Mouse (Mus musculus) brain, adult 2 months (tissue): ENCODE measurements at regions not wholly inside any gene's neighbourhood (a gene's known extent, or its start where the extent isn't known, plus 50 kb on each side); places are given as distances from the start of the nearest gene placed in this dataset.

Source experiments
- DNase-seq: peaks from one replicate; pipeline ENCODE4 v3.0.0; 2011; ENCODE audit warnings: low read depth, low spot score

- no peak for DNase-seq
Measured at GRCm38 (mm10) chr2:10307376-10307775, 62.9 kb upstream of the Sfmbt2 start.

GRCm38 (mm10) chr2:10309656-10310055 lies 60.7 kb upstream of the Sfmbt2 start:
- no peak for DNase-seq

- DNase-seq, result no peak
Measured at GRCm38 (mm10) chr2:10311719-10312118, 58.6 kb upstream of the Sfmbt2 start.

- peak; percentile 6 for DNase-seq
Measured at GRCm38 (mm10) chr2:10312398-10312797, 57.9 kb upstream of the Sfmbt2 start.

GRCm38 (mm10) chr2:10314251-10315243 lies 55.8 kb upstream of the Sfmbt2 start:
- DNase-seq, result no peak

GRCm38 (mm10) chr2:10316347-10316746 lies 54.0 kb upstream of the Sfmbt2 start:
- DNase-seq, result no peak

GRCm38 (mm10) chr2:10318166-10318768 lies 52.0 kb upstream of the Sfmbt2 start:
- DNase-seq, result no peak
